Mouse (Mus musculus): Measurements from ENCODE around the gene Luc7l3. TPM values are rescaled to one million over a fixed set of nuclear protein-coding genes. Genes with fewer than 3 reads are reported as not detected.

Luc7l3 gene
- 10 to 100 TPM; 84.5 to 86.3 TPM for polyA plus RNA-seq (2017; shearing (Covaris generic))

DNA sequence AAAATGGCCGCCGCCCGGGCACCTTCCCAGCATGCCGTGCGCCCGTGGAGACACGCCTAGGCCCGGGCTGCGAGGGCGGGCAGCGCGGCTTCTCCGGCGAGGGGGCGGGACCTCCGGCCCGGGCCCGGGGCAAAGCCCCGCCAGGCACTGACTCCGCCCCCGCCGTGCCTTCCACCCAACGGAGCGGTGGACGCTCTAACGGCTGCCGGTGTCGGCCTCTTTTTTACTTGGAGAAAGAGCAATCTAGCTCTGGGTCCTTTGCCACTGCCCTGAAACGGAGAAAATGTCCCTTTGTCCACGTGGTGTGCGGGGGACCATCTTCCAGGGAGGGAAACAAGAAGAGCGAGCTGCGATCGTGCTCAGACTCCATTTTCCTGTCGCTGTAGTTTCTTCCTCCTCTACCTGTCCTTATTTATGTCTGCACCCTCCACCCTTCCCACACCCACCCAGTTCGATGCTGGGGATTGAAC is at the start of gene Luc7l3:
Gene Luc7l3 (minus strand): TSS at position 58 of the 470 bp plus-strand sequence.

GRCm38 (mm10) chr11:94327693-94328643 is 6.2 kb upstream of the Luc7l3 start, which contains the start of gene Ankrd40:
TSS of gene Ankrd40 (plus strand) at chr11:94328001.

DNA sequence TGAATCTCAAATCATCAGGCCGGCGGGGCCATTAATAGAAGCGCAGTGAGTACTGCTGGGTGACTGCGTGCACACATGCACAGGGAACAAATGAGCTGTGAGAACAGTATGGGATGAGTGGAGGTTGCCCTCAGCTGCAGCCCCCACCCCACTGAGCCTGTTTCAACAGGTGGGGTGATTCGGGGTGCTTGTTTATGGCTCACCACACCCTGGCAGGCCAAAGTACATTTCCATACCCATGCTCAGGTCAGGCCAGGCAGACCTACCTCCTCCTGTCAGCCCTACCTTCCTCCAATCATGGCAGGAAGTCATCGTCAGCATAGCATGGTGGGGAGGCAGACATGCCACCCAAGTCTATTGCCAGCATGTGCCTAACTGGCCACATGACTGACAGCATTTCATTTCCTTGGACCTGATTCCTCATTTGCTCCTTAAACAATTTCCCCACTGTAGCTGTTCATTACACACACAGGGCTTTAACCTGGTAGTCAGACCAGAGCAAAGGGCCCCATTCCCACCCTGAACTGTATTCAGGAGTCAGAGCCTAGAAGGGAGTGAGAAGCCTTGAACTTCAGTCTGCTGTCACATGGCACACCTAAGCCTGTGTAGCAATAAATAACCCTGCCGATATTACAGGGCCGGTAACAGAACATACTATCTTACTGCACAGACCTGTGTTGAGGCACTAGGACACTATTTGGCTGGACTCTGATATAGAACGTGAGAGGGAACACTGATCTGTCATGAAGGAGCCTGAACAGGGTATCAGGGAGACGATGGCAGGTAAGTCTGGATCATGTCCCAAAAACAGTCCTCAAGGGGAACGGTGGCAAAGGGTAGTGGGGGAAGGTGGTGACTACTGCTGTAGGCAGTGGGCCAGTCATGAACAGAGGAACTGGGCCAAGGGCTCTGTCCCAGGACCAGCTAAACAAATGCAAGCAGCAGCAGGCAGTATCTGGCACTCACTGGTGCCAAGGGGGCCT is 40.3 kb downstream of the Luc7l3 start, which contains the start of gene Gm21885:
Gene Gm21885 (plus strand): TSS at position 675 of the 983 bp plus-strand sequence.

GRCm38 (mm10) chr11:94245955-94246788 is 75.6 kb downstream of the Luc7l3 start, which contains the start of gene Wfikkn2:
TSS of gene Wfikkn2 (minus strand) at chr11:94246005.

Other genes with a start within 250 kb of the Luc7l3 start
- 10 to 100 TPM; 24.7 to 46.7 TPM for gene Tob1, start 110.5 kb downstream of the Luc7l3 start, polyA plus RNA-seq (2017; shearing (Covaris generic))
- under 1 TPM; 0.16 to 0.23 TPM for gene Wfikkn2, start 76.0 kb downstream of the Luc7l3 start, polyA plus RNA-seq (2017; shearing (Covaris generic))
- under 1 TPM in 1 of 2 experiments, not detected in 1; 0.51 TPM for gene Gm21885, start 40.1 kb downstream of the Luc7l3 start, polyA plus RNA-seq (2017; shearing (Covaris generic))
- 10 to 100 TPM; 52.0 to 56.5 TPM for gene Ankrd40, start 6.0 kb upstream of the Luc7l3 start, polyA plus RNA-seq (2017; shearing (Covaris generic))
- gene Abcc3, start 71.0 kb upstream of the Luc7l3 start, polyA plus RNA-seq (2017; shearing (Covaris generic)) = 1 to 10 TPM; 4.2 to 9.9 TPM
- gene Cacna1g, start 152.2 kb upstream of the Luc7l3 start, polyA plus RNA-seq (2017; shearing (Covaris generic)) = under 1 TPM; 0.19 to 0.24 TPM
- gene Spata20, start 164.2 kb upstream of the Luc7l3 start, polyA plus RNA-seq (2017; shearing (Covaris generic)) = under 1 TPM in 1 of 2 experiments, not detected in 1; 0.36 TPM
- gene Epn3, start 178.0 kb upstream of the Luc7l3 start, polyA plus RNA-seq (2017; shearing (Covaris generic)) = under 1 TPM; 0.43 to 0.54 TPM
- under 1 TPM; 0.29 to 0.74 TPM for gene Mycbpap, start 199.8 kb upstream of the Luc7l3 start, polyA plus RNA-seq (2017; shearing (Covaris generic))
- 1 to 10 TPM; 3.3 to 4.2 TPM for gene Rsad1, start 227.3 kb upstream of the Luc7l3 start, polyA plus RNA-seq (2017; shearing (Covaris generic))
- 1 to 10 TPM in 1 of 2 experiments, under 1 TPM in 1; 0.83 to 1.2 TPM for gene Chad, start 243.1 kb upstream of the Luc7l3 start, polyA plus RNA-seq (2017; shearing (Covaris generic))